Mouse (Mus musculus): Measurements from ENCODE around the gene Hspd1.

Gene Hspd1

DNA sequence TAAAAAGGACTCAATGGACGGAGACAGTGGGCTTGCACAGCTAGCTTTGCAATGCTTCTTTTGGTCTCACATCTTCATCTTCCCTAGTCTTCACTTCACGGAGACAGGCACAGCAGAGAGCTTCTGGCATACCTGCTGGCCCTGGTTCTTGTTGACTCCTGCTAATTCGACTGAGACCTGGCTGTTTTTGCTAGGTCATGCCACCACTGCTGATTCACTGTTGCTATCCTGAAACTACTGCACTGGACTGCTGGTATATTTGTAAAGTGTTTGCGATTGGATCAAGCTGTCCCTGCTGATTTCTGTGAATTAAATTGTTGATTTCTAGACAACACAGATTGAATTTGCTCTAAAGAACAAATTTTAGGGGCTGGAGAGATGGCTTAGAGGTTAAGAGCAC, 46.4 kb downstream of the Hspd1 start:
- DNase-seq (ENCODE audit: low read depth, low spot score), result no peak

DNA sequence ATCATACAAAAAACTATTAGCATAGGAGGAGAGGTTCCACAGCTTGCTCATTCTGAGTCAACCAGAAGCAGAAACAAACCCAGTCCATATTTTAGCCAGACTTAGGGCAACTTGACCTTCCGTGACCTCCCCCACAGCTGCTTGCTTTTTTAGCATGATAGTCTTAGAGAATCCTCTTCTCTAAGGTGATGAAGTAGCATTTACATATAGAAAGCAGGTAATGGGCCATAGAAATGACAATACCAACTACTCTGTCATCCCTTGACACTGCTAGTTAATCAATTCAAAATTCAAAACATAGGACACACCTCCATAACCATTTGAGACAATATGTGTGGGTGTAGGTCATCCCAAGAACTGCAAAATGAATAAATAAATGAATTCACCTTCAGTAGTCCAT, 48.1 kb downstream of the Hspd1 start:
- no peak for DNase-seq (ENCODE audit: low read depth, low spot score)

DNA sequence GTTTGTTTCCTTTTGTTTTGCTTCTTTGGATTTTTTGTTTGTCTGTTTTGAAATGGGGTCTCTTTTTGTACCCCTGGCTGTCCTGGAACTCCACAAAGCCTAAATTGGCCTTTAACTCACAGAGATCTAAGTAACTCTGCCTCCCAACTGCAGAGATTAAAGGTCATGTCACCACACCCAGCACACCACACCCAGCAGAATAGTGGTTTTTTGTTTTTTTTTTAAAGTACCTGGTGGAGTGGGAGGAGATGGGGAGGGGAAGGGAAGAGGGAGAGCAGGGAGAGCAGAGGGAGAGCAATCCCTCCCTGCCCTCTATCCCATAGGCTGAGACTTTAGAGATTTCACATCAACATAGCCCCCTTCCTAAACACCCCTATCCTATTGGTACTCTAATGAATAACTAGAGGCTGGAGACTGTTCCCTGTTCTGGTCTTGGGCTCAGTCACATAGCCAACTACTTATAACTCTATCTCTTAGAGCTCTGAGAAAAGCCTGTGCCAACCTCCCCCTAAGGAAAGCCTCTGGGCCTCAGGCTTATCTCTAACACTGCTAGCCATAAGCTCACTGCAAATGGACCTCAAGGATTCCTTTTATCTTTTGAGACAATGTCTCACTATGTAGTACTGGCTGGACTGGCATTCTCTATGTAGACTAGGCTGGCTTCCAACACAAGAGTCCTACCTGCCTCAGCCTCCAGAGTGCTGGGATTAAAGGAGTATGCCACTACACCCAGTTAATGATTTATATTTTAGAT, 56.8 kb downstream of the Hspd1 start:
- DNase-seq (ENCODE audit: low read depth, low spot score), result no peak

DNA sequence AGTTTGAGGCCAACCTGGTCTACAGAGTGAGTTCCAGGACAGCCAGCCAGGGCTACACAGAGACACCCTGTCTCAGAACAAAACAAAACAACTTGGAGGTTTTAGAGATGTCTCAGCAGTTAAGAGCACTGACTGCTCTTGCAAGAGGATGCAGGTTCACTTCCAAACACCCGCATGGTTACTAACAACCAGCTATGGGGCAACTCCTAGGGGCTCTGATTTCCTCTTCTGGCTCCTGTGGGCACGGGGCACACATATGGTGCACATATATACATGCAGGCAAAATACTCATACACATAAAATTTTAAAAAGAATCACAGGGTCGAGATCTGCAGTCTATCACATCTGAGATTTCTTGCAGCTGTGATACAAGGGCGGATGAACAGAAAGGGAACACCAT, 58.6 kb downstream of the Hspd1 start:
- no peak for DNase-seq (ENCODE audit: low read depth, low spot score)

DNA sequence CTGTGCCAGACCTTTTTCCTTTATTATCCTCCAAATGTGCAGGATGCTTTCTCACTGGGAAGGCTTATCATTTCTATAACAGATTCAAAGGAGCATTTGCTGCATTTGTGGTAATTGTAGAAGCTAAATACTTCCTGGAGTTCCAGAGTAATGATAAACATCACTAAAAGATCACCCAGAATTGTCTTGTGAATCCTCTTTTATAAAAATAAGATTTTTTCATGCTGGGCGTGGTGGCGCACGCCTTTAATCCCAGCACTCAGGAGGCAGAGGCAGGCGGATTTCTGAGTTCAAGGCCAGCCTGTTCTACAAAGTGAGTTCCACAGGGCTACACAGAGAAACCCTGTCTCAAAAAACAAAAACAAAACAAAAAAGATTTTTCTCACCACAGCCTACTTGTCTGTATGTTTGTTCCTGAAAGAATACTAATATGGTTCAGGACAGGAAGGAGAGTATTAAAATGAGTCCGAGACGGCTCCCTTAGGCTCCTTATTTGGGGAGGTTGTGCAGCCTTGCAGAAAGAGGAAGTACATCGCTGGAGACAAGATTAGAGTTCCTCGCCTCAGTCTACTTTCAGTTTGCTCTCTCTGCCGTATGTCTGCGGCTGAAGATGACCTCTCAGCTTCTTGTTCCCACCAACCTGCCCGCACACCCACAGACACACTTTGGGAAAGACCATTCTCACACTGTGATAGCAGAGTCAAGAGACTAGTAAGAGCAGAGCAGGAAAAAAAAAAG, 59.4 kb downstream of the Hspd1 start:
- DNase-seq (ENCODE audit: low read depth, low spot score), result no peak

DNA sequence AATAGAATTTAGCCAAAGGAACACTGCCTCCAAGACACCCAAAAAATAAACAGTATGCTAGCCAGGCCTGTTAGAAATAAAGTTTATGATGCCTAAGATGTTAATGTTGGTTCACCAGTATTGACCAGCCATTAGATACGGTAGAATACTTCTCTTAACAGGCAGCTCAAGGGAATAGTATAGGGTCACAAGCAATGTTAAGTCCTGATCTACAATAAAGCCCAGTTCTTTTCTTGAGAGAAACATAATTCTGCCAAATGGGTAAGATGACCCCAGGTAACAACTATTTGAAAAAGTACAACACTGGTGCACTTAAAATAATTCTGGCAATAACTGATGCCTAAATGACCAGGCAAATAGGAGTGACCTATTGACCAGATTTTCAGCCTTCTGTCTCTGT, 60.1 kb downstream of the Hspd1 start:
- no peak for DNase-seq (ENCODE audit: low read depth, low spot score)

Measured in brain, embryonic 18.5 days (tissue).